Mouse (Mus musculus) ES-Bruce4 (cell line): ENCODE data around the gene 2010005H15Rik.

Source experiments
- CTCF ChIP-seq: IDR thresholded peaks from one replicate; pipeline ENCODE4 v1.8.1; 2011; ENCODE audit warnings: low read depth, low read length
- EP300 ChIP-seq: IDR thresholded peaks from 2 replicates; pipeline ENCODE4 v1.6.1; 2011; ENCODE audit warnings: low read depth, low read length; ENCODE audit not compliant: insufficient read depth
- POLR2A ChIP-seq: IDR thresholded peaks from one replicate; pipeline ENCODE4 v1.8.1; 2011; ENCODE audit warnings: low read length; ENCODE audit not compliant: insufficient read depth

- TF ChIP-seq CTCF: no peak
- no peak for TF ChIP-seq EP300
- no peak for TF ChIP-seq POLR2A
Measured at GRCm38 (mm10) chr16:36199226-36199625, 22.0 kb upstream of the 2010005H15Rik start.
